Mouse (Mus musculus) neural tube, embryonic 10.5 days (tissue): Measurements from ENCODE around the gene Bpifb4.

ENCODE experiments used
- DNase-seq: peaks from one replicate; pipeline ENCODE4 v3.0.0-alpha.2; 2017; ENCODE audit warnings: low spot score; ENCODE audit errors: extremely low spot score

Bpifb4 gene

GRCm38 (mm10) chr2:154005094-154005493 lies 67.1 kb downstream of the Bpifb4 start:
- DNase-seq, result no peak

- no peak for DNase-seq
Observed at GRCm38 (mm10) chr2:154005734-154006133, 67.7 kb downstream of the Bpifb4 start.

- no peak for DNase-seq
Observed at GRCm38 (mm10) chr2:154006331-154006730, 68.3 kb downstream of the Bpifb4 start.

GRCm38 (mm10) chr2:154007381-154007780 lies 69.4 kb downstream of the Bpifb4 start:
- no peak for DNase-seq

DNA sequence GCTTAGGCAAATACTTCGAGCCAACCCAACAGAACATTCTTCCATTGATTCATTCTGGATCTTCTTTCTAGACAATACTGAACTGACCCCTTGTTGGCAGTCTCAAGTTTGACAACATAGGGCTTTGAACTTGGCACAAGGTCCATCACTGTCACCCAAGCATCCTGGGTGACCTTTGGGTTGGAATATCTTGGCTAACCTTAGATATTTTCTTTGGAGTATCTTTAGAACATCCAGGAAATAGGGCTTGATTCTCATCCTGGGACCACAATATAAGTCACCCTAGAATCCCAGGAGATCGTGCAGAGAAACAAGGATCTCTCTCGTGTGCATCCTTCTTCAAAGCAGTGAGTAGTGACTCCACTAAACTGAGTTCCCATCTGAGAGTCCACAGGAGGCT lies 70.0 kb downstream of the Bpifb4 start, which contains the start of gene Bpifa2:
TSS of gene Bpifa2 (plus strand) at position 301 of the 400 bp plus-strand sequence.
- DNase-seq, result no peak
